Mouse (Mus musculus): ENCODE results near the gene Dlgap1. TPM values are rescaled to one million over a fixed set of nuclear protein-coding genes. Genes with fewer than 3 reads are reported as not detected.

The Dlgap1 gene
- polyA plus RNA-seq, 1 experiment, result 310 TPM

DNA sequence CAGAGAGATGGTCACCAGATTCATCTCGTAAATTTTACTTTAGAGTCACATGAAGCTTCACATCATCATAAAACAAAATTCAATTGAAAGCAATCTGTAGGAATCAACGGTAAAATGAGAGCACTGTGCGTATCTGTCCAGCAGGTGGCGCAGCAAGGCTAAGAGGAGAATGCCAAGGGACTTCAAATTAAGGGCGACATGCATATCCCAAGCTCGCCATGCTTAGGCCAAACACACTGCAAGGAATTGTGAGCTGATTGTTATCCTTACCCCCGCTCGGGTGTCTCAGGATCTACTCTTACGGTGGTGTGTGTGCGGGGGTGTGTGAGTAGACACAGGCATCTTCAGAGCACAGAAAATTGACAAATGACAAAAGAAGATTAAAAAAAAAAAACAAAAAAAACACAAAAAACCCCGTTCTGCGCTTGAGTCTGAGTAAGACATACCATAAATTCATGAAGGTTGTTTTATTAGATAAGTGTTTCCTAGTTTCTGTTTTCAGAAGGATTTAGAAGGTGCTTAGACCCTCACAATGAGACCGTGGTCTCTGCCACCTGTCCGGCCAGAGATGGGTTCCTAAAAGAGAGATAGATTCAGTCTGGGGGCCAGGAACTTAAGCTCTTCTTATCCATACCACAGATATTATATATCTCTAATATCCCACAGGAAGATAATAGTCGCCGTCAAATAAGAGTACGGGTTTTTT is 461.0 kb downstream of the Dlgap1 start:
- peaks cover 2% of the 10 kb centered on the region for H3K4me1 ChIP-seq (ENCODE audit: control insufficient read depth, insufficient read depth, low read length)
- TF ChIP-seq POLR2A (IDR thresholded peaks at IDR 0.05; ENCODE audit: extremely low read depth, insufficient read depth, low read length) (no peak), CTCF (IDR thresholded peaks at IDR 0.05; ENCODE audit: extremely low read depth, insufficient read depth, low read length) (peak; percentile 93)
- no peak overlapping the region for H3K27ac ChIP-seq (ENCODE audit: insufficient read depth, low read length)
- H3K4me3 ChIP-seq (ENCODE audit: insufficient read depth, low read length), result no peak overlapping the region

DNA sequence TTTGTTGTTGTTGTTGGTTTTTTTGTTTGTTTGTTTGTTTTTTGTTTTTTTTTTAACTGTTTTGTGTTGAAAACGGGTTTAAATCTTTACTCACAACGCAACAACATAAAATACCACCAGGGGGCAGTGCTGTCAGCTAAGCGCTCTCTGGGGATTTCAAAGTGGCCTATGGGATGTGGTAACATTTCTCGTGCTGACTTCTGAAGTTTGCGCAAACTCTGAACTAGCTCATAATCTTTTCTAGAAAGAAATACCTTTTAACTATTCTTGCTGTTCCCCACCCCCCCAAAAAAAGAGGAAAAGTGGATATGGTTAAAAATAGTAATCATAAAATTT is 461.5 kb downstream of the Dlgap1 start:
- TF ChIP-seq CTCF (IDR thresholded peaks at IDR 0.05; ENCODE audit: extremely low read depth, insufficient read depth, low read length) (peak; percentile 62), POLR2A (IDR thresholded peaks at IDR 0.05; ENCODE audit: extremely low read depth, insufficient read depth, low read length) (no peak)
- H3K4me1 ChIP-seq (ENCODE audit: control insufficient read depth, insufficient read depth, low read length), result peaks cover 2% of the 10 kb centered on the region
- no peak overlapping the region for H3K27ac ChIP-seq (ENCODE audit: insufficient read depth, low read length)
- no peak overlapping the region for H3K4me3 ChIP-seq (ENCODE audit: insufficient read depth, low read length)

DNA sequence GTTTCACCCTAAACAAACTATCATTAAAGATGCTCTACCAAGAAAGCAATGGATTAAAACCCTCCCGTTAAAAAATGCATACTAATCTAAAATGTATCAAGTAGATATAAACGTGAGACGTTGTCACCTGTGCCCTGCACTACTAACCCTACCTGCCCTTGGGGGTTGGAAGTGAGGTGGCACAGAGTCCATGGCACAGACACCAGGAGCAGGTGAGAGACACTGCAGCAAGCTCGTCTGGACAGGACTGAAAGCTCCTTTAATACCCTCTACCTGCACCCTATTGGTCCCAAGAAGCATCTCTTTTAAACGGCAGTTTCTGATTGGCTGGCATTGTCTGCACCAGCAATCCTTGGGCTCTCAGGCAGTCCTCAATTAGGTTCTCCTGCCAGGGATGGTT is 464.0 kb downstream of the Dlgap1 start:
- TF ChIP-seq CTCF (IDR thresholded peaks at IDR 0.05; ENCODE audit: extremely low read depth, insufficient read depth, low read length), result no peak
- no peak for TF ChIP-seq POLR2A (IDR thresholded peaks at IDR 0.05; ENCODE audit: extremely low read depth, insufficient read depth, low read length)
- H3K4me1 ChIP-seq (ENCODE audit: control insufficient read depth, insufficient read depth, low read length), result peaks cover 3% of the 10 kb centered on the region; the same call in 1 of the 2 replicates

DNA sequence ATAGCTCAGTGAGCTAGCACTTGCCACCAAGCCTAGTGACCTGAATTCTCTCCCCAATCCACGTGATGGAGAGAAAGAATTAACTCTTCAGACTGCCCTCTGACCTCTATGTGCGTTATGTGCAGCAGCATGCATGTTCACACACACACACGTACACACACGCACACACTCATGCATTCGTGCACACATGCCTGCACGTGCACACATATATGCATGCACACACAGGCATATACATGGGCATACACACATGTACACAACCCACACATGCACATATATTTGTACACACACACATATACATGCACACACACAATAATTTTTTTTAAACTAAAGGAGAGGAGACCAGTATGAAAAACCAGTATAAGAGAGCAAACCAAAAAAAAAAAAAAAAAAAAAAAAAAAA is 465.7 kb downstream of the Dlgap1 start:
- no peak for TF ChIP-seq CTCF (IDR thresholded peaks at IDR 0.05; ENCODE audit: extremely low read depth, insufficient read depth, low read length)
- TF ChIP-seq POLR2A (IDR thresholded peaks at IDR 0.05; ENCODE audit: extremely low read depth, insufficient read depth, low read length), result no peak
- H3K4me1 ChIP-seq (ENCODE audit: control insufficient read depth, insufficient read depth, low read length), result peaks cover 3% of the 10 kb centered on the region; the same call in 1 of the 2 replicates
- H3K4me3 ChIP-seq (ENCODE audit: insufficient read depth, low read length), result no peak overlapping the region
- no peak overlapping the region for H3K27ac ChIP-seq (ENCODE audit: insufficient read depth, low read length)

More for the DNA sequence above, 464.0 kb downstream of the Dlgap1 start:
- no peak overlapping the region for H3K27ac ChIP-seq (ENCODE audit: insufficient read depth, low read length)
- no peak overlapping the region for H3K4me3 ChIP-seq (ENCODE audit: insufficient read depth, low read length)

DNA sequence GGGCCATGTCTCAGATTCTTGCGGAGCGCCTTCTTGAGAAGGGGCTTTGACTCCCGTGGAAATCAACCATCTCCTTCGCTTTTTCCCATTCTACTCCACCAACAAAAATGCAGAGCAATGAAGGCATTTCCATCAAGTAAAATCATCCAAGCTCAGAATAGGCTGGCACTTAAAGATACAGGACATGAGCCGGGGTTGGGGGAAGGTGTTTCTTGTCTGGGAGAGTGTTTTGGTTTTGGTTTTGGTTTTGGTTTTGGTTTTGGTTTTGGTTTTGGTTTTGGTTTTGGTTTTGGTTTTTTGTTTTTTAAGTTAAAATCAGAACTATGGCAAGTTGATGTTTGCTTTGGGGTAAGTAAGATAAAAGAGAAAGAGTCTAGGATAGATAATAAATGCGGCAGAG is 466.7 kb downstream of the Dlgap1 start:
- Histone ChIP-seq H3K4me1 (ENCODE audit: control insufficient read depth, insufficient read depth, low read length) (peaks cover 3% of the 10 kb centered on the region; the same call in 1 of the 2 replicates), H3K27ac (ENCODE audit: insufficient read depth, low read length) (no peak overlapping the region), H3K4me3 (ENCODE audit: insufficient read depth, low read length) (no peak overlapping the region)
- TF ChIP-seq CTCF (IDR thresholded peaks at IDR 0.05; ENCODE audit: extremely low read depth, insufficient read depth, low read length), result no peak
- no peak for TF ChIP-seq POLR2A (IDR thresholded peaks at IDR 0.05; ENCODE audit: extremely low read depth, insufficient read depth, low read length)

DNA sequence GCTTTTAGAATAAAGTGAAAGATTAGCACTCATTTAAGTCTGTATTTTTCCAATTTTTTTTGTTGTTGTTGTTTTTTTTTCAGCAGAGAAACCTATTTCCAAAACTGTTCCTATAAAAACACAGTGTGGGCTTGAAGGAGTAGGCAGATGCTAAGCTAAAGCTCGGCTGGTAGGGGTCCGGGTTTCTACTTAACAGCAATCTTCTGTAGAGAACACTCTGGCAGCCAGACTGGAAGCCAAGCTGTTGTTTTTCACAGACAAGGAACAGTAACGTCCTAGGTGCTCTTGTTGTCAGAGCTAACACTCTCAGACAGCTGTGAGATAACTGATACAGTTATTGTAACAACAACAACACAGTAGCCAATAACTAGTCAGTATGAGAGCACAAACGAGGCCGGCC is 468.4 kb downstream of the Dlgap1 start:
- H3K4me3 ChIP-seq (ENCODE audit: insufficient read depth, low read length), result no peak overlapping the region
- no peak overlapping the region for H3K27ac ChIP-seq (ENCODE audit: insufficient read depth, low read length)
- TF ChIP-seq CTCF (IDR thresholded peaks at IDR 0.05; ENCODE audit: extremely low read depth, insufficient read depth, low read length) (no peak), POLR2A (IDR thresholded peaks at IDR 0.05; ENCODE audit: extremely low read depth, insufficient read depth, low read length) (no peak)
- H3K4me1 ChIP-seq (ENCODE audit: control insufficient read depth, insufficient read depth, low read length), result peaks cover 3% of the 10 kb centered on the region; the same call in 1 of the 2 replicates

DNA sequence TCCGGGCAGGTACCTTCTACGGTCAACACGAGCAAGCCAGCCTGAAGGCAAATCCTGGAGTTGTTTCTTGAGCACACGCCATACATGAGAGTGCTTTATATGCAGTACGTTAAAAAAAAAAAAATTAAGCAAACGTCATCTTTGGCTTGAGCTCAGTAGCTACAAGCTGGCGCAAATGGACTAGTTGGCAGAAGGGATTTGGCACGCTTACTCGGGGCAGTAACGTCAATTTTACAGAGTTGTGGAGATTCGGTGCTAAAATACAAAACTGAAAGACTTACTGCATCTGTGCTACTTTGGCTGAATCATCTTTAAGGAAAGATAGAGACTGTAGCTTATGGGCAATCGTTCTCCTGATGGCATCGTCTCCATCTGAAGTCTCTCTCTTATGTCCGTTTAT is 474.1 kb downstream of the Dlgap1 start:
- Histone ChIP-seq H3K27ac (ENCODE audit: insufficient read depth, low read length) (no peak overlapping the region), H3K4me3 (ENCODE audit: insufficient read depth, low read length) (no peak overlapping the region), H3K4me1 (ENCODE audit: control insufficient read depth, insufficient read depth, low read length) (peaks cover 9% of the 10 kb centered on the region; the same call in 1 of the 2 replicates)
- no peak for TF ChIP-seq CTCF (IDR thresholded peaks at IDR 0.05; ENCODE audit: extremely low read depth, insufficient read depth, low read length)
- no peak for TF ChIP-seq POLR2A (IDR thresholded peaks at IDR 0.05; ENCODE audit: extremely low read depth, insufficient read depth, low read length)

DNA sequence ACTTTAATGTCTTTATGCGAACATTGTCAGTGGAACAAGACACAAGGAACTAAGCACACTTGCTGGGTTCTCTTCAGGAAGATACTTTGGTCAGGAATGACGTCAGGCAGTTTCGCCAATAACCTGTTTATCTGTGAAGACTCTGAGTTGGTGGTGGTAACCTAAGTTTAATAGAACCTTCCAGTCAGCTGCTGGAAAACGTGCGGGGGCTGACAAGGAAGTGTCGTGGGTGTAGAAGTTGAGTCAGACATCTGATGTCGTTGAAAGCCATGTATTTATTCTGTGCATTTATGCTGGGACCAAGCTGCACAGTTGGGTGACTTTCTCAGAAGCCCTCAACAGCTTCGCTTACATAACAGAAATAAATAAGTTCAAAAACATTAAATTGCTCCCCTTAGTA is 477.6 kb downstream of the Dlgap1 start:
- Histone ChIP-seq H3K27ac (ENCODE audit: insufficient read depth, low read length) (0 out of 2 replicates have a peak overlapping the region, but pooled peaks have one; percentile 69), H3K4me3 (ENCODE audit: insufficient read depth, low read length) (no peak overlapping the region), H3K4me1 (ENCODE audit: control insufficient read depth, insufficient read depth, low read length) (peaks cover 9% of the 10 kb centered on the region)
- TF ChIP-seq POLR2A (IDR thresholded peaks at IDR 0.05; ENCODE audit: extremely low read depth, insufficient read depth, low read length) (no peak), CTCF (IDR thresholded peaks at IDR 0.05; ENCODE audit: extremely low read depth, insufficient read depth, low read length) (no peak)

DNA sequence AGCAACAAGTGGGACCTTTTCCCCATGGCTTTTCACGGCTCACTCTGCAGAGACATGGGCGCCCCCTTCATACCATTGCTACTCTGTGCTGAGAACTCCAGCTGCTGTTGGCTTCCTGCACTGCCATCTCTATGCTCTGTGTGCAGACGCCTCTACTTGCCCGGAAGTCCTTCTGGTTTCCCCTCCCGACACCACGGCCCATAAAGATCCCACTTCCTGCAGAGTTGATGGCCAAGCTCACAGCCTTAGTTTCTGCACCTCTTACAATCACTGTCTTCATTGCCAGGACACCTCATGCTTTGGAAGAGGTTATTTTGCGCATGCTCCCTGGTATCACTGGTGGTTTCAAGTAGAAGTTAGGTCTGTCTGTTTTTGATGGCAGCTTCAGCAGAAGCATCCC is 486.2 kb downstream of the Dlgap1 start:
- Histone ChIP-seq H3K4me3 (ENCODE audit: insufficient read depth, low read length) (no peak overlapping the region), H3K27ac (ENCODE audit: insufficient read depth, low read length) (no peak overlapping the region), H3K4me1 (ENCODE audit: control insufficient read depth, insufficient read depth, low read length) (no peaks in the 10 kb centered on the region)
- TF ChIP-seq CTCF (IDR thresholded peaks at IDR 0.05; ENCODE audit: extremely low read depth, insufficient read depth, low read length) (no peak), POLR2A (IDR thresholded peaks at IDR 0.05; ENCODE audit: extremely low read depth, insufficient read depth, low read length) (no peak)

DNA sequence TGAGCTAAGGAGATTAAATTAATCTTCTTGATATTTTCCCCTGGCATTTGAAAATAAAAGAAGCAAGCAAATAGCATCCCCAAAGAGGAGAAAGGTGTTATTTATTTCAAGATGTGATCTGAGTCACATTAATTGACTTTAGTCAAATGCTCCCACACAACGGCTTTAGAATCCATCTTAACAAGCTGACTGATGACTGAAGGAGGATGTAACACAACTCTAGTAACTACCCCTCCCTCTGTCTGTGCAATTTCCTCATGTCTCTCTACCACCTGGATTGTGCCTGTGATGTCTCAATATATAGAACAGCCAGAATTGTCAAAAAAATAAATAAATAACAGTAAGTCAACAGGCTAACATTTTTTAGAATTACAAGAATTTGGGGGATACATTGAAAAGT is 488.2 kb downstream of the Dlgap1 start:
- Histone ChIP-seq H3K27ac (ENCODE audit: insufficient read depth, low read length) (no peak overlapping the region), H3K4me3 (ENCODE audit: insufficient read depth, low read length) (no peak overlapping the region), H3K4me1 (ENCODE audit: control insufficient read depth, insufficient read depth, low read length) (peaks cover 1% of the 10 kb centered on the region)
- TF ChIP-seq POLR2A (IDR thresholded peaks at IDR 0.05; ENCODE audit: extremely low read depth, insufficient read depth, low read length) (no peak), CTCF (IDR thresholded peaks at IDR 0.05; ENCODE audit: extremely low read depth, insufficient read depth, low read length) (no peak)
